ENCODE assay signal across 9 mouse cellular contexts in genomic region chr7:101650565-101650964, GRCm38 (mm10). TPM values are rescaled to one million over a fixed set of nuclear protein-coding genes. Genes with fewer than 3 reads are reported as not detected.
A peak's percentile ranks its signal among the peaks of the same experiment; 100 is the strongest.
DNase-seq lines count a peak whose midpoint lies in the region.
"Had no signal": no experiment of that assay in that cellular context is flagged by ENCODE, and none has a peak within 500 bp of the region (broad histone marks: within the 10 kb centered on the region; RNA-seq: fewer than 3 reads in every experiment).

No protein-coding gene starts in this region.

- peak; percentile 57 for DNase-seq in adrenal gland, postnatal 14 days
- DNase-seq in adrenal gland, adult 18-20 months (ENCODE audit: low spot score in 2 of 2): no peak
- peak; percentile 30 for DNase-seq in layer of hippocampus, adult 11-12 months (ENCODE audit: low spot score)
- DNase-seq in layer of hippocampus, adult 8-10 months (ENCODE audit: low spot score in 2 of 2): no peak
- DNase-seq in 416B (ENCODE audit: low read depth): peak; percentile 44
- DNase-seq in embryo, embryonic 11 days: peak; percentile 37
- no peak for DNase-seq in gastrocnemius, postnatal 10 days
- DNase-seq in urinary bladder, adult 18-20 months (ENCODE audit: low spot score in 2 of 2): no peak
- DNase-seq: cerebellum, postnatal 36 days had no signal

RNA-seq across cellular contexts. Expression of gene Clpb, which starts 12.9 kb away (rescaled TPM):
- 97.0 and 101 TPM in 2 replicates for total RNA-seq in adrenal gland, postnatal 14 days (2021)
- 100 to 1,000 TPM in 1 of 2 experiments, 10 to 100 TPM in 1; 90.8 to 113 TPM for total RNA-seq in adrenal gland, adult 18-20 months (2021)
- 10 to 100 TPM; 50.7 to 64.1 (median 56.9) TPM for total RNA-seq in layer of hippocampus, adult 8-10 months (2022)
- 10 to 100 TPM; 30.7 to 38.7 TPM for total RNA-seq in gastrocnemius, postnatal 10 days (2021)

Comparison
In these comparisons a context has a peak if more than half of its experiments do, and no peak if none do; other contexts are left out.
1. DNase-seq: peak in adrenal gland, postnatal 14 days (single experiment), layer of hippocampus, adult 11-12 months (single experiment), 416B (single experiment) and embryo, embryonic 11 days (single experiment); none in adrenal gland, adult 18-20 months (0 of 2), layer of hippocampus, adult 8-10 months (0 of 2), gastrocnemius, postnatal 10 days (single experiment) and urinary bladder, adult 18-20 months (0 of 2).